12 mouse cellular contexts compared by ENCODE assay signal in the genomic region with DNA sequence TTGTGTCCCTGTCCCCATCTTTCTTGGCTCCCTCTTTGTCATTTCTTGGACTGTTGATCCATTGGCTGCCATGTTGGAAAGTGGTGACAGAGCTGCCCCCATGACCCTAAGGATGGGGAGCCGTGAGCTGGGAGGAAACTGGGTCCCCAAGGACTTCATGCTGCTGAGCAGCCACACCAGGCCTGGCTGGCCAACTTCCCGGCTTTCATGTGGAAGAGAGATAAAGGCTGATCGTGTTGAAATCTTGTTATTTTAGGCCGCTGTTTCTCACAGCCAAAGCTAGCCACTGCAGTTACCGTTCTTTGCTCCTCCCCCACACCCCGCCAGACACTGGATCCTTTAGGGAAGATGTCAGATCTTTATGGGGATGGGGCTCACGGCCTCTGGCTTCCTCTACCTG.
DNase-seq lines count a peak whose midpoint lies in the region; ATAC-seq lines count a peak whose summit lies in the region.
"Had no signal": no experiment of that assay in that cellular context is flagged by ENCODE, and none has a peak within 500 bp of the region (broad histone marks: within the 10 kb centered on the region; RNA-seq: fewer than 3 reads in every experiment).

No protein-coding gene starts in this region.

- H3K4me2 ChIP-seq in heart, embryonic 12.5 days = no peak overlapping the region
- H3K4me2 ChIP-seq: hindbrain, embryonic 14.5 days had no signal

- no peak overlapping the region for H3K9ac ChIP-seq in heart, embryonic 12.5 days
- H3K9ac ChIP-seq: hindbrain, embryonic 14.5 days had no signal

- no peaks in the 10 kb centered on the region for H3K9me3 ChIP-seq in heart, embryonic 12.5 days (replicated peaks)

- peaks cover 5% of the 10 kb centered on the region for H3K4me1 ChIP-seq in heart, embryonic 12.5 days (replicated peaks)

- 16% methylated on average over 7 of the region's 7 CpGs for WGBS in heart, embryonic 12.5 days

- no peaks in the 10 kb centered on the region for H3K36me3 ChIP-seq in heart, embryonic 12.5 days

- peaks cover 8% of the 10 kb centered on the region; the same call in 1 of the 2 replicates for H3K27me3 ChIP-seq in heart, embryonic 12.5 days (replicated peaks)

- no peak overlapping the region for H3K4me3 ChIP-seq in heart, embryonic 12.5 days

- H3K27ac ChIP-seq in heart, embryonic 12.5 days (ENCODE audit: poor library complexity, severe bottlenecking) = no peak overlapping the region
- H3K27ac ChIP-seq: hindbrain, embryonic 14.5 days had no signal

- peak; percentile 23 to 58 for DNase-seq in kidney, postnatal 25 days
- no peak for DNase-seq in kidney, adult 18-20 months
- DNase-seq in adrenal gland, postnatal 25 days = peak; percentile 30
- peak; percentile 33 for DNase-seq in lung, postnatal 10 days
- no peak for DNase-seq in spleen, postnatal 10 days (ENCODE audit: low spot score in 2 of 2)
- DNase-seq in left cerebral cortex, adult 18-20 months (ENCODE audit: low spot score in 2 of 2) = no peak
- DNase-seq in right cerebral cortex, postnatal 4 days = no peak
- DNase-seq: cerebellum, postnatal 36 days; thymus, postnatal 36 days had no signal

- ATAC-seq in heart, embryonic 12.5 days (ENCODE audit: insufficient number of reproducible peaks, low FRiP score) = peak; percentile 90
- ATAC-seq: CD4-positive, CD25-positive, alpha-beta regulatory T cell, adult 4 months had no signal

Comparison
In these comparisons a context has a peak if more than half of its experiments do, and no peak if none do; other contexts are left out.
1. DNase-seq: peak in kidney, postnatal 25 days (2 of 2), adrenal gland, postnatal 25 days (single experiment) and lung, postnatal 10 days (single experiment); none in kidney, adult 18-20 months (single experiment), spleen, postnatal 10 days (0 of 2), left cerebral cortex, adult 18-20 months (0 of 2) and right cerebral cortex, postnatal 4 days (single experiment).